9 mouse cellular contexts compared by ENCODE assay signal in the genomic region with DNA sequence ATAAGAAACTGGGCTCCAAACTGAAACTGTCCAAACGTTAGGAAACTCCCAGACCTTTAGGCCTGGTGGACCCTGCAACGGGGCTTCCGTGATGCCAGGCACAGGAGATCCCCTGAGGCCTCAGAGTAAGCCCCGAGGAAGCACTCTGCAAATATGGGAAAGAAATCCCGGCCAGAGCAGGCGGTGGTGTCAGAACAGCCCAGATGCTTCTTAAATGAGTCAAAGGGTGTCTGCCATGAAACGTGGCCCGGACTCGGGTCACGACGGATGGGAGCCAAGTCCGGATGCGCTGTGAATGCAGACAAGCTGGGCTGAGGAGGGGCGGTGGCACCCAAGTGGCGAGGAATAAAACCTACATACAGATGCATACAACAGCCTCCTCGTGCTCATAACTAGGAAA. TPM values are rescaled to one million over a fixed set of nuclear protein-coding genes. Genes with fewer than 3 reads are reported as not detected.
DNase-seq lines count a peak whose midpoint lies in the region; ATAC-seq lines count a peak whose summit lies in the region.
"Had no signal": no experiment of that assay in that cellular context is flagged by ENCODE, and none has a peak within 500 bp of the region (broad histone marks: within the 10 kb centered on the region; RNA-seq: fewer than 3 reads in every experiment).

No protein-coding gene starts in this region.

- peak; percentile 78 for DNase-seq in embryonic facial prominence, embryonic 14.5 days (ENCODE audit: low spot score)
- DNase-seq in heart, postnatal 36 days = peak; percentile 45 to 54
- DNase-seq in kidney, postnatal 4 days = peak; percentile 77 to 84
- peak; percentile 81 for DNase-seq in thymus, postnatal 4 days
- no peak for DNase-seq in natural killer cell, adult 2 months (ENCODE audit: low spot score in 2 of 2)

- intact Hi-C loops in heart, postnatal 36 days (cut with DNase I) = no loop called here

- 7% methylated on average over 16 of the region's 16 CpGs for WGBS in embryonic facial prominence, embryonic 14.5 days
- 2% methylated on average over 16 of the region's 16 CpGs for WGBS in midbrain, embryonic 12.5 days

- no peak for ATAC-seq in megakaryocyte, adult 5-6 weeks (ENCODE audit: poor library complexity, severe bottlenecking)
- ATAC-seq in embryonic facial prominence, embryonic 14.5 days (ENCODE audit: low read depth) = peak; percentile 36; the same call in 1 of the 2 replicates
- ATAC-seq in midbrain, embryonic 12.5 days (ENCODE audit: low FRiP score, low read depth) = peak; percentile 49

- H3K4me1 ChIP-seq in megakaryocyte, embryonic 14.5 days = peaks cover 7% of the 10 kb centered on the region
- peaks cover 22% of the 10 kb centered on the region for H3K4me1 ChIP-seq in embryonic facial prominence, embryonic 14.5 days (ENCODE audit: control insufficient read depth, insufficient read depth, low read length)
- peaks cover 44% of the 10 kb centered on the region for H3K4me1 ChIP-seq in midbrain, embryonic 12.5 days

- peaks cover 71% of the 10 kb centered on the region for H3K27me3 ChIP-seq in megakaryocyte, embryonic 14.5 days (replicated peaks)
- no peaks in the 10 kb centered on the region for H3K27me3 ChIP-seq in embryonic facial prominence, embryonic 14.5 days (replicated peaks; ENCODE audit: control insufficient read depth, insufficient read depth, low read length)
- H3K27me3 ChIP-seq in midbrain, embryonic 12.5 days = no peaks in the 10 kb centered on the region

- peak overlapping the region; percentile 36 for H3K4me2 ChIP-seq in embryonic facial prominence, embryonic 14.5 days (ENCODE audit: low read depth, low read length)
- H3K4me2 ChIP-seq in midbrain, embryonic 12.5 days (replicated peaks) = peak overlapping the region; percentile 38

- H3K9me3 ChIP-seq in megakaryocyte, embryonic 14.5 days = peaks cover 3% of the 10 kb centered on the region; the same call in 1 of the 2 replicates
- no peaks in the 10 kb centered on the region for H3K9me3 ChIP-seq in embryonic facial prominence, embryonic 14.5 days (ENCODE audit: control insufficient read depth, low read length)
- H3K9me3 ChIP-seq in midbrain, embryonic 12.5 days = no peaks in the 10 kb centered on the region

- H3K9ac ChIP-seq in embryonic facial prominence, embryonic 14.5 days (ENCODE audit: low read depth, low read length) = no peak overlapping the region
- H3K9ac ChIP-seq in midbrain, embryonic 12.5 days (replicated peaks) = no peak overlapping the region

- no peak overlapping the region for H3K27ac ChIP-seq in embryonic facial prominence, embryonic 14.5 days (replicated peaks; ENCODE audit: low read depth, low read length)
- H3K27ac ChIP-seq in midbrain, embryonic 12.5 days (replicated peaks) = peak overlapping the region; percentile 54

- no peaks in the 10 kb centered on the region for H3K36me3 ChIP-seq in megakaryocyte, embryonic 14.5 days (replicated peaks; ENCODE audit: low read length)
- H3K36me3 ChIP-seq in embryonic facial prominence, embryonic 14.5 days (ENCODE audit: control insufficient read depth, insufficient read depth, low read length) = no peaks in the 10 kb centered on the region
- no peaks in the 10 kb centered on the region for H3K36me3 ChIP-seq in midbrain, embryonic 12.5 days

- H3K4me3 ChIP-seq in megakaryocyte, embryonic 14.5 days (replicated peaks) = peak overlapping the region; percentile 56
- H3K4me3 ChIP-seq in embryonic facial prominence, embryonic 14.5 days (ENCODE audit: low read depth, low read length) = peak overlapping the region; percentile 18; the same call in 1 of the 2 replicates
- peak overlapping the region; percentile 19; the same call in 1 of the 2 replicates for H3K4me3 ChIP-seq in midbrain, embryonic 12.5 days

RNA-seq across cellular contexts. Expression of gene C130032M10Rik, which starts 11.6 kb away (rescaled TPM):
- not detected in 2 replicates for polyA plus RNA-seq in megakaryocyte, embryonic 14.5 days (2012; ENCODE audit: insufficient read depth, low replicate concordance)
- not detected in 2 replicates for total RNA-seq in megakaryocyte, adult 5-6 weeks (2015)
- not detected in 2 replicates for total RNA-seq in megakaryocyte, adult 5-6 weeks (2017)
- polyA plus RNA-seq in embryonic facial prominence, embryonic 14.5 days (2014; fragmentation: Nextera tagmentation; extraction: Ambion mirVana) = 1.3 and 1.4 TPM in 2 replicates
- not detected for total RNA-seq in heart, postnatal 36 days (2021)
- polyA plus RNA-seq in midbrain, embryonic 12.5 days (2016; fragmentation: Nextera tagmentation; extraction: Ambion mirVana) = 0.43 and 0.45 TPM in 2 replicates
- total RNA-seq: neutrophil, adult 5-6 weeks had no signal

RNA-seq across cellular contexts. Expression of gene Ccr4, which starts 22.4 kb away (rescaled TPM):
- not detected in 2 replicates for polyA plus RNA-seq in megakaryocyte, embryonic 14.5 days (2012; ENCODE audit: insufficient read depth, low replicate concordance)
- 0.18 TPM in 1 of 2 replicates, not detected in the other for total RNA-seq in megakaryocyte, adult 5-6 weeks (2015)
- total RNA-seq in megakaryocyte, adult 5-6 weeks (2017) = 0.07 TPM in 1 of 2 replicates, not detected in the other
- polyA plus RNA-seq in embryonic facial prominence, embryonic 14.5 days (2014; fragmentation: Nextera tagmentation; extraction: Ambion mirVana) = 0.75 and 1.1 TPM in 2 replicates
- not detected for total RNA-seq in heart, postnatal 36 days (2021)
- not detected in 2 replicates for polyA plus RNA-seq in midbrain, embryonic 12.5 days (2016; fragmentation: Nextera tagmentation; extraction: Ambion mirVana)
- total RNA-seq: neutrophil, adult 5-6 weeks had no signal

RNA-seq across cellular contexts. Expression of gene Trim71, which starts 37.1 kb away (rescaled TPM):
- 0.28 TPM in 1 of 2 replicates, not detected in the other for polyA plus RNA-seq in megakaryocyte, embryonic 14.5 days (2012; ENCODE audit: insufficient read depth, low replicate concordance)
- total RNA-seq in megakaryocyte, adult 5-6 weeks (2015) = not detected in 2 replicates
- not detected in 2 replicates for total RNA-seq in megakaryocyte, adult 5-6 weeks (2017)
- 0.06 and 0.13 TPM in 2 replicates for polyA plus RNA-seq in embryonic facial prominence, embryonic 14.5 days (2014; fragmentation: Nextera tagmentation; extraction: Ambion mirVana)
- not detected for total RNA-seq in heart, postnatal 36 days (2021)
- polyA plus RNA-seq in midbrain, embryonic 12.5 days (2016; fragmentation: Nextera tagmentation; extraction: Ambion mirVana) = 0.61 and 0.80 TPM in 2 replicates
- total RNA-seq: neutrophil, adult 5-6 weeks had no signal

Comparison
In these comparisons a context has a peak if more than half of its experiments do, and no peak if none do; other contexts are left out.
1. DNase-seq: peak in embryonic facial prominence, embryonic 14.5 days (single experiment), heart, postnatal 36 days (2 of 2), kidney, postnatal 4 days (2 of 2) and thymus, postnatal 4 days (single experiment); none in natural killer cell, adult 2 months (0 of 2).
2. Peak in every context shown above with its lines, with median percentiles within 50 percentile points of each other: H3K4me3 ChIP-seq.